Mouse (Mus musculus): ENCODE results near the gene Nr4a1. TPM values are rescaled to one million over a fixed set of nuclear protein-coding genes. Genes with fewer than 3 reads are reported as not detected.

Gene Nr4a1
- total and polyA plus RNA-seq, 3 experiments, result 0.04 TPM; not detected in 2

DNA sequence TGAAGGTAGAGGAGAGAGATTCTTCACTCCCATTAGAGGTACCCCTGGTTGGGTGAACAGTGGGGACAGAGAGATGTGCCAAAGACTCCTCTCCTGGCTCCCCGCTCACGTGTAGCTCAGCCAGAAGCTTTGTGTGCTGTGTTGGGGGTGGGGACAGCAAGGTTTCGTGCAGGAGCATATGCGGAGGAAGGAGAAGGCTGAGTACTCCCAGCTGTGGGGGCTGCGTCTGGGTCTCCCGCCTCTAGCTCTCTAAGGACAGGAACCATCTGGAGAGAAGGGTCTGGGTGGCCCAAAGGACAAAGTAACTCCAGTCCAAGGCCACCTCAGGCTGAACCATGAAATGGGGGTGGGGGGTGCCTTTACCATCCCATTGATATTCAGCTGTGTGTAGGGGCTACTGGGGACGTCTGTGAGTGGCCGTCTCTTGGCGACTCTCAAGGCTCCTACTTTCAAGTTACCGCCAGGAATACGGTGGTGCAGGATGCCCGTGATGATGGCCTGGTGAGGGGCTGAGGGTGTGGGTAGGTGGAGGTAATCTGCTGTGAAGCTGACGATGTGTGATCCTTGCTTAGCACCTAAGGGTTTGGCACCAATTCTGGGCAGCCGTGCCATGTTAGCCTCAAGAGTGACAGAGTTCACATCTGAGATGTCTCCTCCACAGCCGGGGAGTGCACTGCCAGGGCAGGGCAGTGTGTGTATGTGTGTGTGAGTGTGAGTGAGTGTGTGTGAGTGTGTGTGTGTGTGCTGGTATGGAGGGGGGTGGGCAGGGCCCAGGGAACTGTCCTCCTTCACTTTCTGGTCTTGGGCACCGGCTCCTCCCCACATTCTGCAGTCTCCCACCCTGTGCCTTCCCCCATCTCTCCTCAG lies 40.2 kb downstream of the Nr4a1 start:
- ATAC-seq (ENCODE audit: extremely low read depth, insufficient number of reproducible peaks, low FRiP score, poor library complexity, severe bottlenecking) (no peak), DNase-seq (ENCODE audit: low spot score) (no peak)
- H3K36me3 ChIP-seq (replicated peaks), result peaks cover 40% of the 10 kb centered on the region
- no peak overlapping the region for H3K4me3 ChIP-seq (ENCODE audit: low read depth, low read length)
- TF ChIP-seq TAL1 (conservative IDR thresholded peaks at IDR 0.05; ENCODE audit: low read depth, low read length) (no peak), POLR2AphosphoS5 (IDR thresholded peaks at IDR 0.05; ENCODE audit: insufficient replicate concordance, low read depth, low read length) (no peak), GATA1 (IDR thresholded peaks at IDR 0.05; ENCODE audit: borderline replicate concordance, low read length) (no peak), GATA2 (IDR thresholded peaks at IDR 0.05; ENCODE audit: borderline replicate concordance, low read depth, low read length) (no peak), CTCF (IDR thresholded peaks at IDR 0.05; ENCODE audit: low read depth, low read length) (no peak)
- no peaks in the 10 kb centered on the region; the same call in 1 of the 2 replicates for H3K4me1 ChIP-seq (ENCODE audit: insufficient read depth, low read depth, low read length)
- no peaks in the 10 kb centered on the region; the same call in 1 of the 2 replicates for H3K27me3 ChIP-seq (ENCODE audit: insufficient read depth, low read length)
- H3K9me3 ChIP-seq (replicated peaks), result peaks cover 10% of the 10 kb centered on the region

DNA sequence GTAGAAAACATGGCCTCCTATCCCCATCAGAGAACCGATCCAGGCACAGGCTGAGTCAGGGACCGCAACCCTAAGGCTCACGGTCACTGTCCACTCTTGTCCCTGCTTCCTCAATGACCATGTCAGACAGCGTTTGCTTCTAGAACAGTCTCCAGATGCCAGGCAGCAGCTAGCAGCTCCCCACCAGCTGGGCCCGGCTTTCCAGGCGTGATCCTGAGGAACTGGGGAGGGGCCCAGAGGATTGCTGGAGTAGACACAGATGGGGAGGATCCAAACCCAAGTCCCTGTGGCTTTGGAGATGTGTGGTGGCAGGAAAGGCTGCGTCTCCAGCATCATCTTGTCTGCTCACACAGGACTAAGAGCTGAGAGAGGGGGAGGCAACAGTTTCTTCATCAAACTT lies 41.0 kb downstream of the Nr4a1 start:
- TF ChIP-seq GATA1 (IDR thresholded peaks at IDR 0.05; ENCODE audit: borderline replicate concordance, low read length) (no peak), POLR2AphosphoS5 (IDR thresholded peaks at IDR 0.05; ENCODE audit: insufficient replicate concordance, low read depth, low read length) (no peak), CTCF (IDR thresholded peaks at IDR 0.05; ENCODE audit: low read depth, low read length) (no peak), TAL1 (conservative IDR thresholded peaks at IDR 0.05; ENCODE audit: low read depth, low read length) (no peak), GATA2 (IDR thresholded peaks at IDR 0.05; ENCODE audit: borderline replicate concordance, low read depth, low read length) (no peak)
- Histone ChIP-seq H3K36me3 (replicated peaks) (peaks cover 31% of the 10 kb centered on the region), H3K27me3 (ENCODE audit: insufficient read depth, low read length) (no peaks in the 10 kb centered on the region; the same call in 1 of the 2 replicates), H3K4me3 (ENCODE audit: low read depth, low read length) (no peak overlapping the region), H3K9me3 (replicated peaks) (peaks cover 16% of the 10 kb centered on the region), H3K4me1 (ENCODE audit: insufficient read depth, low read depth, low read length) (no peaks in the 10 kb centered on the region; the same call in 1 of the 2 replicates)
- DNase-seq (ENCODE audit: low spot score), result no peak
- no peak for ATAC-seq (ENCODE audit: extremely low read depth, insufficient number of reproducible peaks, low FRiP score, poor library complexity, severe bottlenecking)

DNA sequence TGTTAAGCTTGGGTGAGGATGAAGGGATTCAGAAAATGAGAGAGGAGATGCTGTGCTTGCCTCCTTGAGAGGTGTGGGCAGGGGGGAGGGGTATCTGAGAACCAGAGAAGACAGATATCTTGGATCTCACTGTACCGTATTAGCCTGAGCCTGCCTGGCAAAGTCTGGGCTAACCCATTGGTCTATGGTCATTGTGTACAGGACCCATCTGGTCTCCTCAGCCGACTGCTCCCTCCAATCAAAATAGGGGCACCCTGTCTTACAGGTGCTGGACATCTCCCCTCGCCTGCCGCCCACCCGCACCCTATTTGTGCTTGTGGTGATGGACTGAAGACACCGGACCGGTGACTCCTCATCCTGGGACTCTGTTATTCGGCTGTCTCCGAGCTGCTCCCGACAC lies 41.5 kb downstream of the Nr4a1 start:
- ATAC-seq (ENCODE audit: extremely low read depth, insufficient number of reproducible peaks, low FRiP score, poor library complexity, severe bottlenecking) (no peak), DNase-seq (ENCODE audit: low spot score) (no peak)
- Histone ChIP-seq H3K4me1 (ENCODE audit: insufficient read depth, low read depth, low read length) (no peaks in the 10 kb centered on the region; the same call in 1 of the 2 replicates), H3K9me3 (replicated peaks) (peaks cover 16% of the 10 kb centered on the region), H3K36me3 (replicated peaks) (peaks cover 26% of the 10 kb centered on the region), H3K27me3 (ENCODE audit: insufficient read depth, low read length) (no peaks in the 10 kb centered on the region; the same call in 1 of the 2 replicates), H3K4me3 (ENCODE audit: low read depth, low read length) (no peak overlapping the region)
- TF ChIP-seq POLR2AphosphoS5 (IDR thresholded peaks at IDR 0.05; ENCODE audit: insufficient replicate concordance, low read depth, low read length) (no peak), GATA2 (IDR thresholded peaks at IDR 0.05; ENCODE audit: borderline replicate concordance, low read depth, low read length) (no peak)

DNA sequence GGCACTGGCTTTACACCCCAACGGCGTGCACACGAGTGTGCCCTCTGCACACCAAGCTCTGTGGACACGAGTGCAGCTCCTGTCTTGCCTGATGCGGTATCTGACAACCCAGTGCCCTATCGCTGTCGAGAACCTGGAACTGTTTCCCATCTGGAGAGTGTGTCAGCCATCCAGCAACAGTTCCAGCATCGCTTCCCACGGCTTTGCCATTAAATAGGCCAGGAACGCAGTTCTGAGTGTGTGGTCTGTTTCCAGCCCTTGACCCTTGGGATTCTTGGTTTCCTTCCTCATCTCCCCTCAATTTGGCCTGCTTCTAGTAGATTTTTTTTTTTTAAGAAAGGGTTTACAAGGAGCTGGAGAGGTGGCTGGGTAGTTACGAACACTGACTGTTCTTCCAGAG lies 42.0 kb downstream of the Nr4a1 start:
- H3K36me3 ChIP-seq (replicated peaks), result peaks cover 22% of the 10 kb centered on the region
- no peak overlapping the region for H3K4me3 ChIP-seq (ENCODE audit: low read depth, low read length)
- TF ChIP-seq CTCF (IDR thresholded peaks at IDR 0.05; ENCODE audit: low read depth, low read length), result no peak
- no peak for TF ChIP-seq GATA2 (IDR thresholded peaks at IDR 0.05; ENCODE audit: borderline replicate concordance, low read depth, low read length)
- TF ChIP-seq GATA1 (IDR thresholded peaks at IDR 0.05; ENCODE audit: borderline replicate concordance, low read length), result no peak
- H3K27me3 ChIP-seq (ENCODE audit: insufficient read depth, low read length), result no peaks in the 10 kb centered on the region; the same call in 1 of the 2 replicates
- DNase-seq (ENCODE audit: low spot score) (no peak), ATAC-seq (ENCODE audit: extremely low read depth, insufficient number of reproducible peaks, low FRiP score, poor library complexity, severe bottlenecking) (no peak)
- H3K9me3 ChIP-seq (replicated peaks), result peaks cover 18% of the 10 kb centered on the region
- H3K4me1 ChIP-seq (ENCODE audit: insufficient read depth, low read depth, low read length), result no peaks in the 10 kb centered on the region; the same call in 1 of the 2 replicates

DNA sequence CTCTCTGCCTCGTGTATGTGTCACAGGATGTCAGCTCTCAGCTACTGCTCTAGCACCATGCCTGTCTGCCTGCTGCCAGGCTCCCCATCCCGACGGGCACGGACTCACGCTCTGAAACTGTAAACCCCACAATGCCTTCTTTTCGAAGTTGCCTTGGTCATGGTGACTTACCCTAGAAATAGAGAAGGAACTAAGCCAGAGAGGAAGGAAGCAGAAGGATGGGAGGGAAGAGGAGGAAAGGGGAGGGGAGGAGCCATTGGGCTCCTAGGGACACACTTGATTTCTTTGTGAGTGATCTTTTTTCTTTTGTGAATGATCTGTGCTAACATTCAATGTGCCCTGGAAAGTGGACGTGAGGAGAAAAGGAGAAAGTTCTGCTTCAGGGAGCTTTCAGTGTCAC lies 43.9 kb downstream of the Nr4a1 start:
- DNase-seq (ENCODE audit: low spot score) (no peak), ATAC-seq (ENCODE audit: extremely low read depth, insufficient number of reproducible peaks, low FRiP score, poor library complexity, severe bottlenecking) (no peak)
- Histone ChIP-seq H3K36me3 (replicated peaks) (peaks cover 4% of the 10 kb centered on the region), H3K9me3 (replicated peaks) (peaks cover 22% of the 10 kb centered on the region), H3K4me3 (ENCODE audit: low read depth, low read length) (no peak overlapping the region), H3K4me1 (ENCODE audit: insufficient read depth, low read depth, low read length) (no peaks in the 10 kb centered on the region), H3K27me3 (ENCODE audit: insufficient read depth, low read length) (no peaks in the 10 kb centered on the region; the same call in 1 of the 2 replicates)
- no peak for TF ChIP-seq GATA2 (IDR thresholded peaks at IDR 0.05; ENCODE audit: borderline replicate concordance, low read depth, low read length)
- TF ChIP-seq TAL1 (conservative IDR thresholded peaks at IDR 0.05; ENCODE audit: low read depth, low read length), result no peak
- no peak for TF ChIP-seq POLR2AphosphoS5 (IDR thresholded peaks at IDR 0.05; ENCODE audit: insufficient replicate concordance, low read depth, low read length)
- no peak for TF ChIP-seq CTCF (IDR thresholded peaks at IDR 0.05; ENCODE audit: low read depth, low read length)
- no peak for TF ChIP-seq GATA1 (IDR thresholded peaks at IDR 0.05; ENCODE audit: borderline replicate concordance, low read length)

DNA sequence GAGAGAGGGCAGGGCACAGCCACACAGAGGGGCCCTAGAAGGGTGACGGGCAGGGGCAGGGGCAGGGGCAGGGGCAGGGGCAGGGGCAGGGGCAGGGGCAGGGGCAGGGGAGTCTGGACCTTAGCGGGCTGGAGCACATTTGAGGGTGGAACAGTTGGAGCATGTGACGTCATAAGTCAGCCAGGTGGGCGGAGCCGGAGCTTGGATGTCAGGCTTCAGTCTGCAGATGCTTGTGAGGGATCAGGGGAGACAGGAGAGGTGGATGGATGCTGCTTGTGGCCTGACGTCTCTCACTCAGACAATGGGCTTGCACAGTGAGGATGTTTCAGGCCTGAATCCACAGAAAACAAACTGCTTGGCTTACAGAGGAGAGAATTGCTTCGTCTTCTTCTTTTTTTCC lies 44.5 kb downstream of the Nr4a1 start:
- Histone ChIP-seq H3K27me3 (ENCODE audit: insufficient read depth, low read length) (no peaks in the 10 kb centered on the region; the same call in 1 of the 2 replicates), H3K9me3 (replicated peaks) (peaks cover 27% of the 10 kb centered on the region), H3K4me3 (ENCODE audit: low read depth, low read length) (no peak overlapping the region), H3K36me3 (replicated peaks) (no peaks in the 10 kb centered on the region), H3K4me1 (ENCODE audit: insufficient read depth, low read depth, low read length) (no peaks in the 10 kb centered on the region)
- TF ChIP-seq POLR2AphosphoS5 (IDR thresholded peaks at IDR 0.05; ENCODE audit: insufficient replicate concordance, low read depth, low read length) (no peak), TAL1 (conservative IDR thresholded peaks at IDR 0.05; ENCODE audit: low read depth, low read length) (no peak), CTCF (IDR thresholded peaks at IDR 0.05; ENCODE audit: low read depth, low read length) (no peak), GATA1 (IDR thresholded peaks at IDR 0.05; ENCODE audit: borderline replicate concordance, low read length) (no peak), GATA2 (IDR thresholded peaks at IDR 0.05; ENCODE audit: borderline replicate concordance, low read depth, low read length) (no peak)
- no peak for DNase-seq (ENCODE audit: low spot score)
- no peak for ATAC-seq (ENCODE audit: extremely low read depth, insufficient number of reproducible peaks, low FRiP score, poor library complexity, severe bottlenecking)
